In the genomic region with DNA sequence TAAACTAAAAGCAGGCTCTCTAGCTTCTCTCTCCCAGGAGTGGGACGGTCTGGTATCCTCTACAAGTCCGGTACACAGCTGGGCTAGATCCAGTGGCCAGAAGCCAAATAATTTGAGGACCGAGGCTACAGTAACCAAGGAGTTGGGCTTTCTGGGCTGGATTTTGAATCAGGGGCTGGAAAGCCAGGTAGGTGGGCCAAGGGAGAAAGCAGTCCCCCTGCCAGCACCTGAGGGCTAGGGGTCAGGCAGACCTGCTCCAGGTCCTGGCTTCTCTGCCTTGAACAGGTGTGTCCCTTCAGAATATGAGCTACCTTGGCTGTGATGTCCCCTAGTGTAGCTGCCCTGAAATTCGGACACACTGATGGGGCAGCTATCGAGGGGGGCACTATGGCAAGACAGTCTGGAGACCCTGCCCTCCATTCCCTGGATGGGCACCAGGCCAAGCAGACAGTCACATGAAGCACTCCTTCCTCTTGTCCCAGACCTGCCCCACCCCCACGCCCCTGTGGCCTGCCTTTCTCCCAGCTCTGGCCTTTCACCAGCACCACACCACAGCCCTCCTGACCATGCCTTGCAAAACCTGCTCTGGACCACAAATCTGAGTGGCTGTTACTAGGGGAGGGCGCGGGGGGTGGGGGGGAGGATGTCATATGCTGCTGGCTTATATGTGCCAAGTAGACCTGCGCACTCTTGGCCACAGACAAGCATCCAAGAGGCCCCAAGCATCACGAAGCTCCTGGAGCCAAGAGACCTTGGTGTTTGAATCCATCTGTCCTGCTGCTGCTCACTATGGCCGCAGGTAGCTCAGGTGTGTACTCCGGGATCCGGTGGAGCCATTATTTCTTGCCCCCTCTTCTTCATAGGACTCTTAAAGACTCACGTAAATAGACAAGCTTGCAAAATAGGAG, we compare ENCODE assay signal across 19 mouse cellular contexts. TPM values are rescaled to one million over a fixed set of nuclear protein-coding genes. Genes with fewer than 3 reads are reported as not detected.
DNase-seq lines count a peak whose midpoint lies in the region; ATAC-seq and TF ChIP-seq lines count a peak whose summit lies in the region.
"Had no signal": no experiment of that assay in that cellular context is flagged by ENCODE, and none has a peak within 500 bp of the region (broad histone marks: within the 10 kb centered on the region; RNA-seq: fewer than 3 reads in every experiment).

No protein-coding gene starts in this region.

- H3K9ac ChIP-seq in lung, embryonic 16.5 days (ENCODE audit: low read length), result no peak overlapping the region
- H3K9ac ChIP-seq: hindbrain, embryonic 15.5 days had no signal

- peak; percentile 18; the same call in 1 of the 2 replicates for ATAC-seq in lung, embryonic 16.5 days (ENCODE audit: low read depth)
- ATAC-seq: forebrain, embryonic 14.5 days had no signal

- H3K27me3 ChIP-seq in heart, embryonic 10.5 days (ENCODE audit: insufficient read depth, poor library complexity, severe bottlenecking), result peaks cover 8% of the 10 kb centered on the region; the same call in 1 of the 2 replicates
- no peaks in the 10 kb centered on the region for H3K27me3 ChIP-seq in lung, embryonic 16.5 days (ENCODE audit: control insufficient read depth, insufficient read depth, low read depth, low read length)
- H3K27me3 ChIP-seq: hindbrain, embryonic 15.5 days had no signal

- TF ChIP-seq CTCF in lung, adult 2 months (IDR thresholded peaks at IDR 0.05; ENCODE audit: insufficient read depth, low read length), result no peak

- 83% methylated on average over 14 of the region's 14 CpGs for WGBS in heart, embryonic 10.5 days
- 73% methylated on average over 14 of the region's 14 CpGs for WGBS in lung, embryonic 16.5 days
- 69% methylated on average over 14 of the region's 14 CpGs for WGBS in lung, adult 2 months

- peaks cover 76% of the 10 kb centered on the region for H3K4me1 ChIP-seq in heart, embryonic 10.5 days
- H3K4me1 ChIP-seq in lung, embryonic 16.5 days (replicated peaks; ENCODE audit: control insufficient read depth, insufficient read depth, low read length), result peaks cover 3% of the 10 kb centered on the region; the same call in 1 of the 2 replicates
- H3K4me1 ChIP-seq in lung, adult 2 months (ENCODE audit: control insufficient read depth, insufficient read depth, low read length), result no peaks in the 10 kb centered on the region

- H3K4me2 ChIP-seq in lung, embryonic 16.5 days (ENCODE audit: low read depth, low read length), result no peak overlapping the region
- H3K4me2 ChIP-seq: hindbrain, embryonic 15.5 days had no signal

- H3K9me3 ChIP-seq in heart, embryonic 10.5 days, result no peaks in the 10 kb centered on the region
- no peaks in the 10 kb centered on the region for H3K9me3 ChIP-seq in lung, embryonic 16.5 days (ENCODE audit: control insufficient read depth, low read length)
- H3K9me3 ChIP-seq: hindbrain, embryonic 15.5 days had no signal

- no peaks in the 10 kb centered on the region for H3K36me3 ChIP-seq in heart, embryonic 10.5 days
- H3K36me3 ChIP-seq in lung, embryonic 16.5 days (ENCODE audit: control insufficient read depth, insufficient read depth, low read length), result no peaks in the 10 kb centered on the region
- H3K36me3 ChIP-seq: hindbrain, embryonic 15.5 days had no signal

- no peak overlapping the region for H3K4me3 ChIP-seq in heart, embryonic 10.5 days
- no peak overlapping the region for H3K4me3 ChIP-seq in lung, embryonic 16.5 days (ENCODE audit: low read length)
- H3K4me3 ChIP-seq in lung, adult 2 months (replicated peaks; ENCODE audit: extremely low read depth, low read depth, low read length), result no peak overlapping the region
- H3K4me3 ChIP-seq: gastrocnemius, adult 2 months; hindbrain, embryonic 15.5 days had no signal

- DNase-seq in heart, embryonic 10.5 days (ENCODE audit: low spot score), result no peak
- DNase-seq in heart, postnatal 4 days, result no peak
- no peak for DNase-seq in lung, adult 2 months
- peak; percentile 72 for DNase-seq in 416B (ENCODE audit: low read depth)
- peak; percentile 87 to 89 for DNase-seq in cerebellum, postnatal 10 days
- DNase-seq in adrenal gland, adult 8-10 months, result no peak
- no peak for DNase-seq in heart, adult 18-20 months
- DNase-seq: adrenal gland, postnatal 10 days; gastrocnemius, adult 2 months; kidney, adult 2 months; thymus, adult 2 months had no signal

- no peak for TF ChIP-seq POLR2A in lung, adult 2 months (IDR thresholded peaks at IDR 0.05; ENCODE audit: borderline replicate concordance, extremely low read depth, low read depth, low read length)

- peak overlapping the region; percentile 3; the same call in 1 of the 2 replicates for H3K27ac ChIP-seq in heart, embryonic 10.5 days
- H3K27ac ChIP-seq in lung, embryonic 16.5 days (ENCODE audit: low read length), result no peak overlapping the region
- H3K27ac ChIP-seq: gastrocnemius, adult 2 months; hindbrain, embryonic 15.5 days had no signal

RNA-seq across cellular contexts. Expression of a gene that starts 17.1 kb away (rescaled TPM):
- polyA plus RNA-seq in heart, embryonic 10.5 days (2016; fragmentation: Nextera tagmentation; extraction: Ambion mirVana), result 20.8 and 21.4 TPM in 2 replicates
- 10 to 100 TPM; 12.0 to 13.5 TPM for total RNA-seq in heart, postnatal 4 days (2021)
- polyA plus RNA-seq in lung, embryonic 16.5 days (2015; fragmentation: Nextera tagmentation; extraction: Ambion mirVana), result 8.9 and 9.9 TPM in 2 replicates
- polyA plus RNA-seq in lung, adult 2 months (2012; rRNA removed), result 14.7 TPM in 2 replicates
- total RNA-seq in adrenal gland, adult 8-10 months (2022), result 10 to 100 TPM in 3 of 4 experiments, 1 to 10 TPM in 1; 9.9 to 19.6 (median 12.8) TPM
- total RNA-seq in heart, adult 18-20 months (2021), result 1 to 10 TPM; 3.3 to 3.8 TPM

RNA-seq across cellular contexts. Expression of a gene that starts 20.1 kb away (rescaled TPM):
- not detected in 2 replicates for polyA plus RNA-seq in heart, embryonic 10.5 days (2016; fragmentation: Nextera tagmentation; extraction: Ambion mirVana)
- total RNA-seq in heart, postnatal 4 days (2021), result not detected
- polyA plus RNA-seq in lung, embryonic 16.5 days (2015; fragmentation: Nextera tagmentation; extraction: Ambion mirVana), result not detected in 2 replicates
- not detected in 2 replicates for polyA plus RNA-seq in lung, adult 2 months (2012; rRNA removed)
- total RNA-seq in adrenal gland, adult 8-10 months (2022), result not detected
- not detected for total RNA-seq in heart, adult 18-20 months (2021)
- total RNA-seq: adrenal gland, postnatal 10 days; gastrocnemius, adult 2 months; left cerebral cortex, postnatal 25 days had no signal
- polyA plus RNA-seq: embryonic facial prominence, embryonic 14.5 days; forebrain, embryonic 14.5 days; heart, embryonic 14.5 days; hindbrain, embryonic 15.5 days; kidney, adult 2 months; liver, embryonic 16.5 days; spleen, adult 2 months; thymus, adult 2 months had no signal

Comparison
In these comparisons a context has a peak if more than half of its experiments do, and no peak if none do; other contexts are left out.
1. DNase-seq: peak in 416B (single experiment) and cerebellum, postnatal 10 days (2 of 2); none in heart, embryonic 10.5 days (single experiment), heart, postnatal 4 days (single experiment), lung, adult 2 months (single experiment), adrenal gland, adult 8-10 months (single experiment) and heart, adult 18-20 months (0 of 2).